Mouse (Mus musculus) forebrain, embryonic 14.5 days (tissue): Measurements from ENCODE around the gene Wrnip1. TPM values are rescaled to one million over a fixed set of nuclear protein-coding genes. Genes with fewer than 3 reads are reported as not detected.
"Not testable (repeated sequence)": the region's sequence is repeated elsewhere in the genome, so short reads cannot be mapped to it uniquely, and the experiment has no call there.

Experiments
- ATAC-seq: fragments of 200-750 bp; cut with Nextera tagmentation; 2 replicates; pipeline ENCODE4 v1.8.0; 2017; ENCODE audit warnings: mild to moderate bottlenecking, moderate library complexity
- DNase-seq: peaks from one replicate; pipeline ENCODE4 v3.0.0-alpha.2; 2015; ENCODE audit warnings: low spot score
- H3K27ac ChIP-seq: fragments of 300-500 bp; sonication (generic); 2 replicates; pipeline ENCODE4 v1.5.1; 2014; ENCODE audit warnings: low read depth, mild to moderate bottlenecking, control low read depth, low read length, moderate library complexity
- H3K27me3 ChIP-seq: fragments of 300-500 bp; sonication (generic); replicated peaks from 2 replicates; pipeline ENCODE4 v1.6.1; 2014; ENCODE audit warnings: low read length, control low read depth, mixed read lengths; ENCODE audit not compliant: control insufficient read depth, insufficient read depth
- H3K36me3 ChIP-seq: fragments of 300-500 bp; sonication (generic); 2 replicates; pipeline ENCODE4 v1.6.1; 2014; ENCODE audit warnings: low read length, control low read depth; ENCODE audit not compliant: control insufficient read depth, insufficient read depth
- H3K4me1 ChIP-seq: fragments of 300-500 bp; sonication (generic); 2 replicates; pipeline ENCODE4 v1.6.1; 2014; ENCODE audit warnings: antibody characterized with exemption, low read length, control low read depth; ENCODE audit not compliant: control insufficient read depth, insufficient read depth
- H3K4me2 ChIP-seq: fragments of 300-500 bp; sonication (generic); 2 replicates; pipeline ENCODE4 v1.6.1; 2014; ENCODE audit warnings: mild to moderate bottlenecking, control low read depth, low read length
- H3K4me3 ChIP-seq: fragments of 300-500 bp; sonication (generic); 2 replicates; pipeline ENCODE4 v1.5.1; 2014; ENCODE audit warnings: low read depth, low read length, control low read depth
- H3K9ac ChIP-seq: fragments of 300-500 bp; sonication (generic); 2 replicates; pipeline ENCODE4 v1.6.1; 2014; ENCODE audit warnings: mild to moderate bottlenecking, low read length, control low read depth, moderate library complexity
- H3K9me3 ChIP-seq: fragments of 300-500 bp; sonication (generic); replicated peaks from 2 replicates; pipeline ENCODE4 v1.6.1; 2016; ENCODE audit warnings: low read length, control low read depth, mixed read lengths; ENCODE audit not compliant: control insufficient read depth
- WGBS: fragments of 180-500 bp; shearing (Covaris S2); extraction: QIAGEN DNeasy Blood & Tissue Kit; methylation state at CpG from one replicate; pipeline ENCODE4 v1.1.7; 2014; 5-methylcytosine and 5-hydroxymethylcytosine counted together
- polyA plus RNA-seq: library from polyadenylated mRNA; unstranded; fragments of >200 nt; fragmentation: Nextera tagmentation; extraction: Ambion mirVana; gene quantifications from 2 replicates; pipeline ENCODE4 v1.2.1, GENCODE M21; 2014

Gene Wrnip1
- polyA plus RNA-seq, 1 experiment from 2014 or later: 19.1 TPM

DNA sequence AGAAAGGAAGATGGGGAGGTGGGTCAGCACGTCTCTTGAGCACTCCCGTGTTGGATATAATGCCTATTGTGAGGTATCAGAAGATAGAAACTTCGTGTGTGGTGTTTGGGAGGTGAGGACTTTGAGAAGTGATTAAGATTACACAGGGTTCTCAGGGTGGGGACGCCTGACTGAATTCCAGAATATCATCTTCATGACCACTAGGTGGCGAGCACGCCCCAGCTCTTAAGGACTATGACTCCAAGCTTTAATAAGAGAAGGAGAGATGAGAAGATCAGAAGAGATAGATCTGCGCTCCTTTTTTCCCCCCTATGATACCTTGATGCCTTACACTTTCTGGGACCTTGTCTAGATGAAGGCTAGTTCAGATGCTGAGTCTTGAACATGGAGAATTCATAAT is 50.1 kb downstream of the Wrnip1 start:
- ATAC-seq (peak; percentile 79), DNase-seq (peak; percentile 72)
- Histone ChIP-seq H3K4me3 (no peak overlapping the region), H3K9me3 (no peaks in the 10 kb centered on the region), H3K4me1 (no peaks in the 10 kb centered on the region), H3K4me2 (no peak overlapping the region), H3K36me3 (no peaks in the 10 kb centered on the region), H3K27me3 (no peaks in the 10 kb centered on the region), H3K9ac (no peak overlapping the region), H3K27ac (no peak overlapping the region)
- WGBS: 14% methylated on average over 7 of the region's 7 CpGs

GRCm38 (mm10) chr13:32852539-32852938 is 50.7 kb downstream of the Wrnip1 start:
- Histone ChIP-seq H3K27ac (no peak overlapping the region), H3K4me3 (no peak overlapping the region), H3K27me3 (no peaks in the 10 kb centered on the region), H3K9ac (no peak overlapping the region), H3K4me1 (no peaks in the 10 kb centered on the region), H3K36me3 (no peaks in the 10 kb centered on the region), H3K4me2 (no peak overlapping the region), H3K9me3 (no peaks in the 10 kb centered on the region)
- DNase-seq (no peak), ATAC-seq (no peak)
- WGBS: 90% methylated on average over 4 of the region's 4 CpGs

GRCm38 (mm10) chr13:32853073-32853472 is 51.2 kb downstream of the Wrnip1 start:
- DNase-seq (peak; percentile 50), ATAC-seq (0 out of 2 replicates have a peak, but pooled peaks have one; percentile 42)
- no peaks in the 10 kb centered on the region for H3K4me1 ChIP-seq
- no peak overlapping the region for H3K4me3 ChIP-seq
- H3K27ac ChIP-seq: no peak overlapping the region
- no peaks in the 10 kb centered on the region for H3K9me3 ChIP-seq
- H3K9ac ChIP-seq: no peak overlapping the region
- H3K36me3 ChIP-seq: no peaks in the 10 kb centered on the region
- no peak overlapping the region for H3K4me2 ChIP-seq
- 32% methylated on average over 2 of the region's 2 CpGs for WGBS
- H3K27me3 ChIP-seq: no peaks in the 10 kb centered on the region

DNA sequence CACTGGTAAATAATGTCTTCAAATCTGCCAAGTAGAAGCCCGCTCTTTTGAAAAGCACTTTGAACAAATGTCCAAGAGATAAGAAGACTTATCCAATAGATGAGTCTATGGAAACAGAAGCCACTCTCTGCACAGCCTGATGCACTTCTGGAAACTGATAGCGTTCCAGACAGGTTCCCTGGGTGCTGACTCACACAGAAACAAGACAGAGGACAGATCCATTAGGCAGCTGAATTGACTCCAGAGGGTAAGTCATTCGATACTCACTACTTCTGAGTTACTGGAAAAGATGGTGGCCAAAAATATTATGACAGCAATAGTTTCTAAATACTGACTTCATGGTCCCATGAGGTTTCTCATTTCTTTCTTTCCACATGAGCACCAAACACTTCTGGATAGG is 59.0 kb downstream of the Wrnip1 start:
- Histone ChIP-seq H3K27ac (no peak overlapping the region), H3K4me2 (no peak overlapping the region), H3K9me3 (no peaks in the 10 kb centered on the region), H3K4me3 (no peak overlapping the region), H3K4me1 (no peaks in the 10 kb centered on the region), H3K9ac (no peak overlapping the region), H3K27me3 (no peaks in the 10 kb centered on the region), H3K36me3 (no peaks in the 10 kb centered on the region)
- ATAC-seq: no peak
- 89% methylated on average over 3 of the region's 3 CpGs for whole genome bisulfite sequencing
- DNase-seq: no peak

DNA sequence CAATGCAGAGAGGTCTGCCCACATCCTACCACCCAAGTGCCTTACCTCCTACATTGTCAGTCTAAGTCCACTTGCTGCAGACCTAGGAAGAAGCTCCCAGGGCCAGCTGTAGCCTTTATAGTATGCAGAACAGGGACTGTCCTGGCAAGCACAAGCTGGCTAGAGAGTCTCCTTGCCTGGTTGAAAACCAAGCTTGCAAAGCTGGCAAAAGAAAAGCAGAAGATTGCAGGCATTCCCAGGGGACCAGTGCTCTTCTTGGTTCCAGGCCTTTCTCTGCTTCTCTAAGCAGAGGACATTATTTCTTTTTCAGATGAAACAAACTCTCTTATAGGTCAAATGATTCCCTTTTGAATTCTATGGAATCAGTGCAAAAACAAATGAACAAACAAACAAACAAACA is 61.6 kb downstream of the Wrnip1 start:
- ATAC-seq: no peak

GRCm38 (mm10) chr13:32864529-32864928 is 62.7 kb downstream of the Wrnip1 start:
- H3K9me3 ChIP-seq, H3K9ac ChIP-seq, ATAC-seq, H3K4me1 ChIP-seq, H3K36me3 ChIP-seq, H3K27ac ChIP-seq, H3K4me3 ChIP-seq, H3K27me3 ChIP-seq, DNase-seq, H3K4me2 ChIP-seq: not testable (repeated sequence)
- 90% methylated on average over 1 of the region's 3 CpGs for WGBS

More for the DNA sequence above, 61.6 kb downstream of the Wrnip1 start:
- H3K9me3 ChIP-seq: no peaks in the 10 kb centered on the region
- DNase-seq: no peak
- no peaks in the 10 kb centered on the region for H3K27me3 ChIP-seq
- H3K9ac ChIP-seq: no peak overlapping the region
- H3K4me1 ChIP-seq: no peaks in the 10 kb centered on the region
- H3K36me3 ChIP-seq: no peaks in the 10 kb centered on the region
- H3K27ac ChIP-seq: no peak overlapping the region
- H3K4me2 ChIP-seq: no peak overlapping the region
- no peak overlapping the region for H3K4me3 ChIP-seq

GRCm38 (mm10) chr13:32865591-32865990 is 63.8 kb downstream of the Wrnip1 start:
- WGBS: 80% methylated on average over 2 of the region's 2 CpGs
- Histone ChIP-seq H3K9me3 (no peaks in the 10 kb centered on the region), H3K9ac (no peak overlapping the region), H3K27ac (no peak overlapping the region), H3K4me1 (no peaks in the 10 kb centered on the region), H3K27me3 (no peaks in the 10 kb centered on the region), H3K36me3 (no peaks in the 10 kb centered on the region), H3K4me3 (no peak overlapping the region), H3K4me2 (no peak overlapping the region)
- ATAC-seq: no peak
- no peak for DNase-seq

DNA sequence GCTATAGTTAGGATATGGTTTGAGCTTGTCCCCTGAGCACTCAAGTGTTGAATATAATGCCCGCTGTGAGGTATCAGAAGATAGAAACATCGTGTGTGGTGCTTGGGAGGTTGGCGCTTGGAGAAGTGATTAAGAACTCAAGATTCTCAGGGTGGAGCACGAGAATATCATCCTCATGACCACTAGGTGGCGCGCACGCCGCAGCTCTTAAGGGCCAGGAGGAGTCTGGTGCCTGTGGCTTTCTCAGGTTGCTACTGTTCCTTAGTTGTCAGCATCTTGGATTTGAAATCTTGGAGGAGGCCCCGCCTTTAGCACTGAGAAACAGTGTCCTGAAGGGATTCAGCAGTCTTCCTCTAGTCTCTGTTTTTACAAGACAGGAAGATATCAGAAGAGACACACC is 64.6 kb downstream of the Wrnip1 start:
- peak; percentile 85 for ATAC-seq
- Histone ChIP-seq H3K9ac (no peak overlapping the region), H3K4me1 (no peaks in the 10 kb centered on the region), H3K4me2 (no peak overlapping the region), H3K36me3 (no peaks in the 10 kb centered on the region), H3K4me3 (no peak overlapping the region), H3K27me3 (no peaks in the 10 kb centered on the region), H3K27ac (no peak overlapping the region), H3K9me3 (no peaks in the 10 kb centered on the region)
- peak; percentile 82 for DNase-seq
- 7% methylated on average over 9 of the region's 9 CpGs for WGBS

- H3K9ac ChIP-seq: no peak overlapping the region
- no peak overlapping the region for H3K27ac ChIP-seq
- H3K4me2 ChIP-seq: no peak overlapping the region
- H3K36me3 ChIP-seq: no peaks in the 10 kb centered on the region
- H3K4me3 ChIP-seq: no peak overlapping the region
- no peaks in the 10 kb centered on the region for H3K9me3 ChIP-seq
- 33% methylated on average over 2 of the region's 2 CpGs for WGBS
- ATAC-seq (no peak), DNase-seq (no peak)
- no peaks in the 10 kb centered on the region for H3K27me3 ChIP-seq
- no peaks in the 10 kb centered on the region for H3K4me1 ChIP-seq
Observed at GRCm38 (mm10) chr13:32867030-32867429, 65.2 kb downstream of the Wrnip1 start.
